Mouse (Mus musculus) heart, adult 8-10 months (tissue): ENCODE data around the gene Antxr1. TPM values are rescaled to one million over a fixed set of nuclear protein-coding genes. Genes with fewer than 3 reads are reported as not detected.

Experiments
- DNase-seq: peaks from one replicate; pipeline ENCODE4 v3.0.0; 2022; ENCODE audit warnings: low spot score
- total RNA-seq, 4 experiments: library from RNA; stranded (reverse); gene quantifications; 2 replicates each; pipeline ENCODE4 v1.2.4; 2022

Antxr1 gene
- total RNA-seq, 4 experiments from 2014 or later: 5.6 to 6.6 (median 6.0) TPM

- no peak for DNase-seq
These were observed 84.9 kb downstream of the Antxr1 start for GRCm38 (mm10) chr6:87250701-87251100.

- no peak for DNase-seq
These were observed 87.3 kb downstream of the Antxr1 start for GRCm38 (mm10) chr6:87248226-87248834.

- DNase-seq: no peak
These were observed 91.2 kb downstream of the Antxr1 start for GRCm38 (mm10) chr6:87244117-87245100.

GRCm38 (mm10) chr6:87237260-87237659 lies 98.4 kb downstream of the Antxr1 start:
- no peak for DNase-seq

GRCm38 (mm10) chr6:87236061-87236460 lies 99.6 kb downstream of the Antxr1 start:
- no peak for DNase-seq

- DNase-seq: no peak
These were observed 102.5 kb downstream of the Antxr1 start for GRCm38 (mm10) chr6:87233111-87233510.

GRCm38 (mm10) chr6:87230041-87230440 lies 105.6 kb downstream of the Antxr1 start:
- DNase-seq: no peak

- no peak for DNase-seq
These were observed 107.7 kb downstream of the Antxr1 start for GRCm38 (mm10) chr6:87227940-87228339.

GRCm38 (mm10) chr6:87226315-87226714 lies 109.3 kb downstream of the Antxr1 start:
- DNase-seq: no peak

- DNase-seq: no peak
These were observed 110.3 kb downstream of the Antxr1 start for GRCm38 (mm10) chr6:87225286-87225685.

GRCm38 (mm10) chr6:87222854-87223631 lies 112.6 kb downstream of the Antxr1 start:
- no peak for DNase-seq

GRCm38 (mm10) chr6:87219061-87219992 lies 116.3 kb downstream of the Antxr1 start:
- DNase-seq: no peak

- peak; percentile 13 for DNase-seq
These were observed 119.5 kb downstream of the Antxr1 start for GRCm38 (mm10) chr6:87216114-87216591.

- DNase-seq: peak; percentile 21
These were observed 122.4 kb downstream of the Antxr1 start for GRCm38 (mm10) chr6:87213262-87213661.

GRCm38 (mm10) chr6:87211551-87211950 lies 124.1 kb downstream of the Antxr1 start:
- no peak for DNase-seq

- DNase-seq: peak; percentile 77
These were observed 128.1 kb downstream of the Antxr1 start for GRCm38 (mm10) chr6:87207373-87207982.

GRCm38 (mm10) chr6:87206790-87207189 lies 128.8 kb downstream of the Antxr1 start:
- no peak for DNase-seq

- no peak for DNase-seq
These were observed 132.2 kb downstream of the Antxr1 start for GRCm38 (mm10) chr6:87203467-87203866.

GRCm38 (mm10) chr6:87203065-87203464 lies 132.6 kb downstream of the Antxr1 start:
- DNase-seq: no peak

GRCm38 (mm10) chr6:87202048-87202605 lies 133.5 kb downstream of the Antxr1 start:
- no peak for DNase-seq
